Mouse (Mus musculus): ENCODE data around the gene Sf1. TPM values are rescaled to one million over a fixed set of nuclear protein-coding genes. Genes with fewer than 3 reads are reported as not detected.

Sf1 gene
- polyA plus RNA-seq, 1 experiment = 365 TPM

DNA sequence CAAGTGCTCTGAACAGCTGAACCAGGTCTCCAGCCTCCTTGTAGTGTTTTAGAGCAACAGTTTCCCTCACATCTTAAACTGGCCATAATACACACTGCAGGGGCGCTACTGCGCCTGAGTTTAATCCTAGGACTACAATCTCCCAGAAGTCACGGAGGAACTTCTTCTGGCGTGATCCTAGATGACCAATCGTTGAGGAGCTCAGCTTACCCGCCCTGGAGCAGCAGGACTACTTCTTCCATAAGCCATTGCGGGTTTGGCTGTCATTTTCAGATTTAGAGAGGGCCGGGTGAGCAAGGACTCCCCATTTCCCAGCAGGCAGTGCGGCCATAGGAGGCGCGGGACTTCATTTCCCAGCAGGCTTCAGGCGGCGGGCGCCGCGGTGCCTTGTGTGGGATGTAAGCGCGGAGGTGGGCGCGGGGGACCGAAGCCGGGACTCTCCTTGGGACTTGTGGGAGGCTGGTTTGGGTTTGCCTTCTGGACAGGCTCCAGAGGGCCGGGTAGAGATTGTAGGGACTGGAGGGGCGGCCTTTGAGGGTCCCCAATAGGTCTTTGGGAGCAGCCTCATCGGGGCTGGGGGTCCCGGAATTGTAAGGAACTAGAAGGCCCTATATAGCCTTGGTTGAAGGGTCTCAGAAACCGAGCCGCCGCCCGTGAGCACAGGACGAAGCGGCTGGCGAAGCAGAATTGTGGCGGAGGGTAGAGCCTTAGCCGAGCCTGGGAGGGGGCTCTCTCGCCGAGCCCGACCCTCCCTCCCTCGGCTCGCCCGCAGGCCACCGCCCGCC is 28.6 kb upstream of the Sf1 start, which contains the start of gene Men1:
Gene Men1, plus strand, starts transcription at position 307 of the 785 bp plus-strand sequence.
- peak; percentile 45; the same call in 1 of the 2 replicates for TF ChIP-seq POLR2A (IDR thresholded peaks at IDR 0.05; ENCODE audit: control insufficient read depth, extremely low read depth, insufficient read depth, low read length, poor library complexity)
- TF ChIP-seq CTCF (IDR thresholded peaks at IDR 0.05; ENCODE audit: borderline replicate concordance, control insufficient read depth, extremely low read depth, insufficient read depth, low read length, poor library complexity) = peak; percentile 52; the same call in 1 of the 2 replicates
- peaks cover 42% of the 10 kb centered on the region for H3K4me1 ChIP-seq (replicated peaks; ENCODE audit: control insufficient read depth, insufficient read depth, low read length)
- no peaks in the 10 kb centered on the region for H3K36me3 ChIP-seq (ENCODE audit: control insufficient read depth, insufficient read depth, low read length)
- no peaks in the 10 kb centered on the region for H3K27me3 ChIP-seq (ENCODE audit: control insufficient read depth, insufficient read depth, low read length)
- H3K27ac ChIP-seq (ENCODE audit: control insufficient read depth, insufficient read depth, low read length) = peak within 1 kb of the TSS; percentile 75
- DNase-seq = peak; percentile 92
- H3K4me3 ChIP-seq (ENCODE audit: control insufficient read depth, insufficient read depth, low read length) = peak within 1 kb of the TSS; percentile 65
- under 1% methylated on average over 43 of the region's 43 CpGs for WGBS

DNA sequence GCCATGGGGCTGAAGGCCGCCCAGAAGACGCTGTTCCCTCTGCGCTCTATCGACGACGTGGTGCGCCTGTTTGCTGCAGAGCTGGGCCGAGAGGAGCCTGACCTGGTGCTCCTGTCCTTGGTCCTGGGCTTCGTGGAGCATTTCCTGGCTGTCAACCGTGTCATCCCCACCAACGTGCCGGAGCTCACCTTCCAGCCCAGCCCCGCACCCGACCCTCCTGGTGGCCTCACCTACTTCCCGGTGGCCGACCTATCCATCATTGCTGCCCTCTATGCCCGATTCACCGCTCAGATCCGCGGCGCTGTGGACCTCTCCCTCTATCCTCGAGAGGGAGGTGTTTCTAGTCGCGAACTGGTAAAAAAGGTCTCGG is 28.0 kb upstream of the Sf1 start:
- Histone ChIP-seq H3K4me1 (replicated peaks; ENCODE audit: control insufficient read depth, insufficient read depth, low read length) (peaks cover 48% of the 10 kb centered on the region), H3K36me3 (ENCODE audit: control insufficient read depth, insufficient read depth, low read length) (no peaks in the 10 kb centered on the region), H3K27me3 (ENCODE audit: control insufficient read depth, insufficient read depth, low read length) (no peaks in the 10 kb centered on the region), H3K27ac (ENCODE audit: control insufficient read depth, insufficient read depth, low read length) (no peak overlapping the region), H3K4me3 (ENCODE audit: control insufficient read depth, insufficient read depth, low read length) (peak overlapping the region; percentile 65)
- TF ChIP-seq POLR2A (IDR thresholded peaks at IDR 0.05; ENCODE audit: control insufficient read depth, extremely low read depth, insufficient read depth, low read length, poor library complexity) = no peak
- no peak for TF ChIP-seq CTCF (IDR thresholded peaks at IDR 0.05; ENCODE audit: borderline replicate concordance, control insufficient read depth, extremely low read depth, insufficient read depth, low read length, poor library complexity)
- WGBS = under 1% methylated on average over 25 of the region's 25 CpGs
- DNase-seq = peak; percentile 44

GRCm38 (mm10) chr19:6336920-6337319 is 26.6 kb upstream of the Sf1 start:
- Histone ChIP-seq H3K27ac (ENCODE audit: control insufficient read depth, insufficient read depth, low read length) (no peak overlapping the region), H3K4me1 (replicated peaks; ENCODE audit: control insufficient read depth, insufficient read depth, low read length) (peaks cover 42% of the 10 kb centered on the region), H3K27me3 (ENCODE audit: control insufficient read depth, insufficient read depth, low read length) (no peaks in the 10 kb centered on the region), H3K36me3 (ENCODE audit: control insufficient read depth, insufficient read depth, low read length) (no peaks in the 10 kb centered on the region), H3K4me3 (ENCODE audit: control insufficient read depth, insufficient read depth, low read length) (no peak overlapping the region)
- no peak for DNase-seq
- WGBS = 98% methylated on average over 10 of the region's 10 CpGs
- TF ChIP-seq CTCF (IDR thresholded peaks at IDR 0.05; ENCODE audit: borderline replicate concordance, control insufficient read depth, extremely low read depth, insufficient read depth, low read length, poor library complexity) (no peak), POLR2A (IDR thresholded peaks at IDR 0.05; ENCODE audit: control insufficient read depth, extremely low read depth, insufficient read depth, low read length, poor library complexity) (no peak)

DNA sequence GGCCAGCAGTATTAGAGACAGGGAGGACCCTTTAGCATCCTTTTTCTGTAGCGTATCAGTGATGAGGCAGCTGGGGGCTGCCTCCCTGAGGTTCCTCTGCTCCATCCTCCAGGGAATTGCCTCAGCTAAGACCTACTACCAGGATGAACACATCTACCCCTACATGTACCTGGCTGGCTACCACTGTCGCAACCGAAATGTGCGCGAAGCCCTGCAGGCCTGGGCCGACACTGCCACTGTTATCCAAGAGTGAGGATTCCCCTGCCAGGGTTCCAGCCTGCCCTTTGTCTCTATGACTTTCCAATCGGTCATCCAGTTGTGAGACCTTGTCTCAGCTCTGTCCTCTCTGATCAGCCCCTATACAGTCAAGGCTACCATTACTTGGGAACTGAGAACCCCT is 25.3 kb upstream of the Sf1 start:
- Histone ChIP-seq H3K36me3 (ENCODE audit: control insufficient read depth, insufficient read depth, low read length) (no peaks in the 10 kb centered on the region), H3K4me3 (ENCODE audit: control insufficient read depth, insufficient read depth, low read length) (no peak overlapping the region), H3K27ac (ENCODE audit: control insufficient read depth, insufficient read depth, low read length) (no peak overlapping the region), H3K27me3 (ENCODE audit: control insufficient read depth, insufficient read depth, low read length) (no peaks in the 10 kb centered on the region), H3K4me1 (replicated peaks; ENCODE audit: control insufficient read depth, insufficient read depth, low read length) (peaks cover 52% of the 10 kb centered on the region)
- 99% methylated on average over 7 of the region's 7 CpGs for WGBS
- no peak for DNase-seq
- no peak for TF ChIP-seq CTCF (IDR thresholded peaks at IDR 0.05; ENCODE audit: borderline replicate concordance, control insufficient read depth, extremely low read depth, insufficient read depth, low read length, poor library complexity)
- no peak for TF ChIP-seq POLR2A (IDR thresholded peaks at IDR 0.05; ENCODE audit: control insufficient read depth, extremely low read depth, insufficient read depth, low read length, poor library complexity)

GRCm38 (mm10) chr19:6338716-6339115 is 24.8 kb upstream of the Sf1 start:
- DNase-seq = no peak
- H3K4me3 ChIP-seq (ENCODE audit: control insufficient read depth, insufficient read depth, low read length) = no peak overlapping the region
- peaks cover 55% of the 10 kb centered on the region for H3K4me1 ChIP-seq (replicated peaks; ENCODE audit: control insufficient read depth, insufficient read depth, low read length)
- no peaks in the 10 kb centered on the region for H3K36me3 ChIP-seq (ENCODE audit: control insufficient read depth, insufficient read depth, low read length)
- TF ChIP-seq CTCF (IDR thresholded peaks at IDR 0.05; ENCODE audit: borderline replicate concordance, control insufficient read depth, extremely low read depth, insufficient read depth, low read length, poor library complexity) = no peak
- TF ChIP-seq POLR2A (IDR thresholded peaks at IDR 0.05; ENCODE audit: control insufficient read depth, extremely low read depth, insufficient read depth, low read length, poor library complexity) = no peak
- WGBS = 96% methylated on average over 11 of the region's 11 CpGs
- no peak overlapping the region for H3K27ac ChIP-seq (ENCODE audit: control insufficient read depth, insufficient read depth, low read length)
- H3K27me3 ChIP-seq (ENCODE audit: control insufficient read depth, insufficient read depth, low read length) = no peaks in the 10 kb centered on the region

- TF ChIP-seq CTCF (IDR thresholded peaks at IDR 0.05; ENCODE audit: borderline replicate concordance, control insufficient read depth, extremely low read depth, insufficient read depth, low read length, poor library complexity) (no peak), POLR2A (IDR thresholded peaks at IDR 0.05; ENCODE audit: control insufficient read depth, extremely low read depth, insufficient read depth, low read length, poor library complexity) (no peak)
- Histone ChIP-seq H3K36me3 (ENCODE audit: control insufficient read depth, insufficient read depth, low read length) (no peaks in the 10 kb centered on the region; the same call in 1 of the 2 replicates), H3K4me1 (replicated peaks; ENCODE audit: control insufficient read depth, insufficient read depth, low read length) (peaks cover 54% of the 10 kb centered on the region), H3K4me3 (ENCODE audit: control insufficient read depth, insufficient read depth, low read length) (no peak overlapping the region), H3K27ac (ENCODE audit: control insufficient read depth, insufficient read depth, low read length) (no peak overlapping the region), H3K27me3 (ENCODE audit: control insufficient read depth, insufficient read depth, low read length) (no peaks in the 10 kb centered on the region)
- no peak for DNase-seq
- WGBS = 97% methylated on average over 6 of the region's 6 CpGs
These were observed 24.3 kb upstream of the Sf1 start for GRCm38 (mm10) chr19:6339191-6339590.

All from thymus, adult 2 months (tissue).